Mouse (Mus musculus): ENCODE measurements at regions not wholly inside any gene's neighbourhood (a gene's known extent, or its start where the extent isn't known, plus 50 kb on each side); places are given as distances from the start of the nearest gene placed in this dataset.

DNA sequence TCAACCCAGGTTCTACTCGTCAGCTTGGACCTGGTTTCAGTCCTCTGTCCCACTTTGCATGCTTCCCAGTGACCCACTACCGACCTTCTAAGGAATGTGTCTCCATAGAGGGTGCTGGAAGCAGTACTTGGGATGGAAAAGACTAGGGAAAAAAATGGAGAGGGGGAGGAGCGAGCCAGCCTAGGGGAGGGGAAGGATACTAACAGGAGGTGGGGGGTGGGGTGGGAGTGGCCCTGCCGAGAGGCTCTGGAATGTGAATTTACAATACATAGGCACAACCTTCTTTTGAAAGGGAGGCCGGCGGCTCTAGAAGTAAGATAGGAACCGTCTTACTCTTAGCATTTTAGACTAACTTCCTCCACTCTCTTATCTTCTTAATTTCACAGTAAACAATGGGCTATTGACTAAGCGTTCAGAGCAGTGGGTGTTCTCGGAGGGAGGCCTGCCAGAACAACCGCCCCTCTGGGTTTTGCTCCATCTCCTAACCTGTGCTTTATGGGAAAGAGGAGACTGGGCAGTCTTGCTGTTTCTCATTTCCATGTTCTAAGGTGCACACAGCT is 145.1 kb downstream of the Foxo1 start:
- ATAC-seq, result no peak

DNA sequence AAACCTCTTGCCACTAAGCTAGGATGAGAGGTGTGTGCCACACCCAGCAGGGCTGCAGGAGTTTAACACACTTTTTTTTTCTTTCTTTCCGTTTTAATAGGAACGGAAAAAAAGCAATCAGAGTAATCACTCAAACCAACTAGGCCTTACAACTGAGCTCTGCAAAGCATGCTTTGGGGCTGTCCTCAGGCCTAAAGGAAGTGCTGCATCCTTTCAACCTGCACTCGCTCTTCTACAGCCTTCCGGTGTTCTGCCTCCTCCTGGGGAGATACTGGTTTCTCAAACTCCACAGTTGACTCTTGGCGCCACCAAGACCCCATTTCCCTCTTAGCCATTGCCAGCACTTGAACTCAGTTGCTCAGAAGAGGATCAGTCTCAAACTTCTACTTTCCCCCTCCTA is 143.2 kb downstream of the Foxo1 start:
- peak; percentile 96 for ATAC-seq

DNA sequence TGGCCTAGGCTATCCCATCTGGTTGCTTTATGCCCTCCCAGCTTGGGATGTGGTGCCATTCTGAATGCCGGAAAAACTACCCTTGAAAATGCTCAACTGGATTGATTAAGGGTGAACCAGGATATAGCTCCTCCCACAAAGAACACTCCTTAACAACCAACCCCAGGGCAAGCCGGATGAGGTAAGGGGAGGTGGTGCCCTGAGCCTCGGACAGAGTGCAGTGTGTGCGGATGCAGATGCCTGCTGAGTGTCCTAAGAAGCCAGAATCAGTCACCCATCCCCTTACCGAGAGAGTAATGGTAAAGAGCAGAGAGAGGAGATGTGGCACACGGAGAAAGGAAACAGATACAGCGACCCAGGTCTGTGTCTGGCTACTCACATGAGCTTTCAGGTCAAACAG is 141.3 kb downstream of the Foxo1 start:
- ATAC-seq, result no peak

DNA sequence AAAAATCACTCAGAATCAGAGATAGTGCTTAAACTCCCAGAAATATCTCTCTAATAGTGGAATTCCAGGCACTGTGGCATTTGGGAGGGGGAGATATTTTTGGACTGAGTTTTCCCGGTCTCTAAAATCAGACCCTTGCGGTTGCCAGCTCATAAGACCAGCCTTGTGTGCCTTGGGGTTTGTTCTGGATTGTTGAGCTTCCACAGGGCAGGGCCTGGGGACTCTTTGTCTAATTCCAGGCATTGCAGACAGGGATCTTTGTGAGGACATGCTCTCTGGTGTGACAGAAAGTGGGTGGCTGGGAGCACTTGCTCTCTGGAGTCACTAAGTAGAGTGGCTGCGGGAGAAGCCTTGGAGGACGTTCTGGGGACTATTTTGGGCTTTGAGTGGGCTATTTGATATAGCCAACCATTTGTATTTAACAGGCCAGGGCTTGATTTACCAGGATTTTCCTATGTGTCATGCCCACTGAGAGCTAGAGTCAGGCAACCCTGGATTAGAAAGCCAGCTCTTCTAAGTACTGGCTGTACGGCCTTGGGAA is 138.7 kb downstream of the Foxo1 start:
- no peak for ATAC-seq

DNA sequence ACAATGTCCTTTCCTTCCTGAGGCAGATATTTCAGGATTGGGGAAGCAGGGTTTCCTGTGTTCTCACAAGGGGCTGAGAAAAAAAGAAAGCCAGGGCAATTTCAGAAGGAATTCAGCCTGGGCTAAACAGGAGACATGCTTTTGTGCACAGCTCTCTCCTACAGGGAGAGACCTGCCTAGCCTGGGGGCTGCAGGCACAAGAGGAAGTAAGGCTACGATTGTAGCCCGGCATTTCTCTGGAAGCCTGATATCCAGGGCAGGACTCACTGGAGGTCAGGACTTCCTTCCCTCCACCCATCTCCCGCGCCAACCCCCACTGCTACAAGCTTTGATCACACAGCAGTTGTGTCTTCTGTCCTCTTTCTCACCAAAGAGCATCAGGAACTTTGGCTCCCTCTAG is 136.5 kb downstream of the Foxo1 start:
- no peak for ATAC-seq

DNA sequence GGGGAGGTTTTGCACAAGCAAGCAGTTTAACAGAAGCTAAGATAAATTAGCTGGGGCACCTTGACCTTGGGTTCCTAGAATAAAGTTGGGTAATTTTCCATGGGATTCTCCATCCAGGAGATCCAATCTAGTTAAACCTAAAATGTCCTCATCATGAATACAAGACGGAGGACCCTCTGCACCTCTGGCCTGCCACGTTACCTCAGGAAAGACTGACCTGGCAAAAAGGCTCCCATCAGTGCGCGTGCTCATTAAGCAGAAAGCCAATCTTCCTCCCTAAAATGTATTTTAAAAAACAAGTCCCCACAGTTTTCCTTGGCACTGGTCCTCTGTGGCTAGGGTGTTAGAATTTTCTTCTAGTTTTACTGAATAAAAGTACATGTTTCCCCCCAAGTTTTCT is 134.9 kb downstream of the Foxo1 start:
- ATAC-seq, result no peak

Measured in activated CD4-positive, CD25-positive, alpha-beta regulatory T cell, adult 4 months (primary cell).